Mouse (Mus musculus) ES-E14 (cell line): ENCODE data around the gene Ly6c1.
"Not testable (repeated sequence)": the region's sequence is repeated elsewhere in the genome, so short reads cannot be mapped to it uniquely, and the experiment has no call there.

Source experiments
- HCFC1 ChIP-seq: IDR thresholded peaks from 2 replicates; pipeline ENCODE4 v1.6.1; 2012; ENCODE audit warnings: low read length, inconsistent platforms, borderline replicate concordance; ENCODE audit not compliant: insufficient read depth
- ZC3H11A ChIP-seq: IDR thresholded peaks from 2 replicates; pipeline ENCODE4 v1.6.1; 2012; ENCODE audit warnings: low read depth, mild to moderate bottlenecking, inconsistent platforms, low read length, borderline replicate concordance
- ZNF384 ChIP-seq: IDR thresholded peaks from 2 replicates; pipeline ENCODE4 v1.6.1; 2012; ENCODE audit warnings: low read depth, low read length, inconsistent platforms

DNA sequence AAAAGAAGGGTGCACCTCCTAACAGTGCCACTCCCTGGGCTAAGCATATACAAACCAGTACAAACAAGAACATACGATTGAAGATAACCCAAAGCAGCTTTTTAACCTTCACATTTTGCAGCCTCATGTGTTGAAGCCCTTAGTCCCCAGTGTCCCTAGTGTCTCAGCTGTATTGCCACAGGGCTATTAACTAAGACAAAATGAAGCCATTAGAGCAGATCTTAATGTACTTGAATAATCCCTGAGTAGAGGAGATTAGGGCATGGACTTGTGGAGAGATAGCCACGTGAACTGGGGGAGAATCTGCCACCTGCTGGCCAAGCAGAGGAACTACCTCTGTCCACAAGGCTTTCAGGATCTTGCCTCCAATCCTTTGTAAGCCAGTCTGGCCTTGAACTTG lies 29.2 kb downstream of the Ly6c1 start:
- TF ChIP-seq ZC3H11A: 0 out of 2 replicates have a peak, but pooled peaks have one; percentile 12
- not testable (repeated sequence) for TF ChIP-seq HCFC1, ZNF384
